Mouse (Mus musculus): Measurements from ENCODE around the gene St3gal5. TPM values are rescaled to one million over a fixed set of nuclear protein-coding genes. Genes with fewer than 3 reads are reported as not detected.

St3gal5 gene
- polyA plus RNA-seq, 1 experiment, result 22.3 TPM

DNA sequence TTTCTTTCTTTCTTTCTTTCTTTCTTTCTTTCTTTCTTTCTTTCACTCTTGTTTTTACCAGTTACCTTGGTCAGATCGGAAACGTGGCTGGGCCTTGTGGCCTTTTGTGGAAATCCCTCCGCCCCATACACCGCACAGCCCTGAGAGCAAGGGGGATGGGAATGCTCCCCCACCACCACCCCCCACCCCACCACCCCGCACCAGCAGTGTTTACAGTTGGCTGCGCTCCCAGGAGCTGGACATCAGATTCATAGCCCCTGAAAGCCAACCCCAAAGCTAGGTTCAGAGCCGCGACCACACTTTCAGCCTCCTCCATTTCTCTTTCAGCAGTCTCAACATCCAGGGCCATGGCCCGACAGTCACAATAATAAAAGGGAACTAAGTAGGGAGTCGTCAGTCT is 31.4 kb upstream of the St3gal5 start:
- H3K4me3 ChIP-seq (replicated peaks), result no peak overlapping the region
- no peaks in the 10 kb centered on the region; the same call in 1 of the 2 replicates for H3K4me1 ChIP-seq
- peaks cover 31% of the 10 kb centered on the region for H3K9me3 ChIP-seq
- TF ChIP-seq FLI1 (IDR thresholded peaks at IDR 0.05; ENCODE audit: low read length) (no peak), GATA1 (IDR thresholded peaks at IDR 0.05; ENCODE audit: borderline replicate concordance, low read length) (no peak)
- H3K36me3 ChIP-seq (replicated peaks; ENCODE audit: low read length), result no peaks in the 10 kb centered on the region
- H3K27me3 ChIP-seq (replicated peaks), result peaks cover 24% of the 10 kb centered on the region

- Histone ChIP-seq H3K9me3 (peaks cover 34% of the 10 kb centered on the region), H3K4me3 (replicated peaks) (no peak overlapping the region), H3K27me3 (replicated peaks) (peaks cover 25% of the 10 kb centered on the region), H3K4me1 (no peaks in the 10 kb centered on the region; the same call in 1 of the 2 replicates), H3K36me3 (replicated peaks; ENCODE audit: low read length) (no peaks in the 10 kb centered on the region)
- no peak for TF ChIP-seq GATA1 (IDR thresholded peaks at IDR 0.05; ENCODE audit: borderline replicate concordance, low read length)
Observed at GRCm38 (mm10) chr6:72068436-72068835, 29.0 kb upstream of the St3gal5 start.

- H3K36me3 ChIP-seq (replicated peaks; ENCODE audit: low read length), result no peaks in the 10 kb centered on the region
- peaks cover 37% of the 10 kb centered on the region for H3K9me3 ChIP-seq
- H3K4me1 ChIP-seq, result no peaks in the 10 kb centered on the region
- no peak for TF ChIP-seq GATA1 (IDR thresholded peaks at IDR 0.05; ENCODE audit: borderline replicate concordance, low read length)
- TF ChIP-seq FLI1 (IDR thresholded peaks at IDR 0.05; ENCODE audit: low read length), result no peak
- H3K27me3 ChIP-seq (replicated peaks), result peaks cover 43% of the 10 kb centered on the region
- no peak overlapping the region for H3K4me3 ChIP-seq (replicated peaks)
Observed at GRCm38 (mm10) chr6:72071281-72071870, 26.0 kb upstream of the St3gal5 start.

- Histone ChIP-seq H3K9me3 (peaks cover 47% of the 10 kb centered on the region), H3K36me3 (replicated peaks; ENCODE audit: low read length) (no peaks in the 10 kb centered on the region), H3K4me1 (no peaks in the 10 kb centered on the region), H3K27me3 (replicated peaks) (peaks cover 63% of the 10 kb centered on the region), H3K4me3 (replicated peaks) (no peak overlapping the region)
- no peak for TF ChIP-seq FLI1 (IDR thresholded peaks at IDR 0.05; ENCODE audit: low read length)
- no peak for TF ChIP-seq GATA1 (IDR thresholded peaks at IDR 0.05; ENCODE audit: borderline replicate concordance, low read length)
Observed at GRCm38 (mm10) chr6:72073781-72074180, 23.6 kb upstream of the St3gal5 start.

DNA sequence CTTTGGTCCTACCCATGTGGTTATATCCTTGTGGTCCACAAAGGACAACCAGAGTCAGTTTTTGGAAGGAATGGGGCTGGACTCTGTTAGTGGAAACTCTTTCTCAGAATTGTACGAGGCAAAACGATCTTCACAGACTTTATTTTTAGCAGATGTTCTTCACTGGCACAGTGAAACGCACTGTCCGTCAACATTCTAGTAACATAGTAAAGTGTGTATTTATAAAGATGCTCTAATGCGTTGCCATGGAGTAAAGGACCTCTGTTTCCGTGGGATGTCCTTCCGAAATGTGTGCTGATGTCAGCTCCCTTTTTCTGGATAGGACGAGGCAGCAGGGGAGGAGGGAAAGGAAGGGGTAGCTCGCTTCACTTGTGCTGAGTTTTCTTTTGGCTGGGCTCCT is 20.9 kb upstream of the St3gal5 start:
- Histone ChIP-seq H3K4me1 (no peaks in the 10 kb centered on the region), H3K27me3 (replicated peaks) (peaks cover 52% of the 10 kb centered on the region), H3K36me3 (replicated peaks; ENCODE audit: low read length) (no peaks in the 10 kb centered on the region), H3K4me3 (replicated peaks) (no peak overlapping the region), H3K9me3 (peaks cover 52% of the 10 kb centered on the region)
- no peak for TF ChIP-seq GATA1 (IDR thresholded peaks at IDR 0.05; ENCODE audit: borderline replicate concordance, low read length)
- no peak for TF ChIP-seq FLI1 (IDR thresholded peaks at IDR 0.05; ENCODE audit: low read length)

DNA sequence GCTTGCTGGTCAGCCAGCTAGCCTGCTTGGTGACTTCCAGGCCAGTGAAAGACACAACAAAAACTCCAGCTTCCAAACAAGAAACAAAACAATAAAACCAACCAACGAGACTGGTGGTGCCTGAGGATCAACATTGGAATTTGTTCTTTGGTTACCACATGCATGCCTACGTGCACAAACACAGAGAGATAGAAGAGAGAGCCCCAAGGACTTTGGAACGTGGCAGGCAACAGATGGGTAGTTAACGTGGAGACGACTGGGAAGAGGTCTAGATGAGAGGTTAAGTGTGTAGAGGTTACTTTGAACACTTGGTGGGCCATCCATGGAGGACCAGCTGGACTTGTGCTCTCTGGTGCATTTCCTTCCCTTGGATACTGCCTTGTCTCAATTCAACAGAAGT is 19.2 kb upstream of the St3gal5 start:
- Histone ChIP-seq H3K4me3 (replicated peaks) (no peak overlapping the region), H3K9me3 (peaks cover 67% of the 10 kb centered on the region), H3K36me3 (replicated peaks; ENCODE audit: low read length) (no peaks in the 10 kb centered on the region), H3K27me3 (replicated peaks) (peaks cover 61% of the 10 kb centered on the region), H3K4me1 (no peaks in the 10 kb centered on the region)
- TF ChIP-seq FLI1 (IDR thresholded peaks at IDR 0.05; ENCODE audit: low read length), result no peak
- TF ChIP-seq GATA1 (IDR thresholded peaks at IDR 0.05; ENCODE audit: borderline replicate concordance, low read length), result no peak

DNA sequence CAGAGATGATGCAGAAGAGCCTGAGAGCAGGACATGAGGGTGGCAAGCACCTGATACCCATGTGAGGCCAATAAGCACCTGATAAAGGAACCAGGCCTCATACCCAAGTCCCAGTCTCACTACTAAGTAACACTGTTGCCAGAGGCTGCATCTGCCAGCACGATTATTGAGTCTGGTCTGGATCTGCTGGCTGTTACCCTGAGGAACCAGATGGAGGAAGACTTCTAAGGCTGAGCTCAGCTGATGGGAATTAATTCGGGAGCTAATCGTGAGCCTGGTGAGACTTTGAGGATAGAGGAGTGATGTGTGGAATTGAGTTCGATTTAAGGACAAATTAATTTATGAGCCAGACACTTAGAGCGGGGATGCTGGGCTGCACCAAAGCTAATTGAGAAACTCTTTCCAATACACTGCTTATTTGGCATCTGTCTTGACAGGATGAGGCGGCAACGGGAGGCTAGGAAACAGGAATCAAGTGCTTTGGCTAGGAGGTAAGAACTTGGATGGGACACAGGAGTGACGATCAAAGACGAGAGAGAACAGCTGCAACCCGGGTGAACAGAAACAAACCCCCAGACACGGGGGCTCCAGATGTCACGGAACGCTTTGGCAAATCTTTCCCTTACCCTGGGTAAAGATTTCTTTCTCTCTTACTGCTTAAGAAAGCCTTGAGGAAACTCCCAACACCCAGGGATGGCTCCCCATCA is 15.9 kb upstream of the St3gal5 start:
- Histone ChIP-seq H3K4me3 (replicated peaks) (no peak overlapping the region), H3K9me3 (peaks cover 64% of the 10 kb centered on the region), H3K36me3 (replicated peaks; ENCODE audit: low read length) (no peaks in the 10 kb centered on the region), H3K4me1 (no peaks in the 10 kb centered on the region), H3K27me3 (replicated peaks) (peaks cover 48% of the 10 kb centered on the region)
- TF ChIP-seq GATA1 (IDR thresholded peaks at IDR 0.05; ENCODE audit: borderline replicate concordance, low read length) (no peak), FLI1 (IDR thresholded peaks at IDR 0.05; ENCODE audit: low read length) (no peak)

GRCm38 (mm10) chr6:72087402-72087801 is 10.0 kb upstream of the St3gal5 start:
- H3K9me3 ChIP-seq, result peaks cover 13% of the 10 kb centered on the region
- H3K36me3 ChIP-seq (replicated peaks; ENCODE audit: low read length), result no peaks in the 10 kb centered on the region
- no peak overlapping the region for H3K4me3 ChIP-seq (replicated peaks)
- peaks cover 14% of the 10 kb centered on the region for H3K4me1 ChIP-seq
- no peak for TF ChIP-seq GATA1 (IDR thresholded peaks at IDR 0.05; ENCODE audit: borderline replicate concordance, low read length)
- no peak for TF ChIP-seq FLI1 (IDR thresholded peaks at IDR 0.05; ENCODE audit: low read length)
- peaks cover 52% of the 10 kb centered on the region for H3K27me3 ChIP-seq (replicated peaks)

DNA sequence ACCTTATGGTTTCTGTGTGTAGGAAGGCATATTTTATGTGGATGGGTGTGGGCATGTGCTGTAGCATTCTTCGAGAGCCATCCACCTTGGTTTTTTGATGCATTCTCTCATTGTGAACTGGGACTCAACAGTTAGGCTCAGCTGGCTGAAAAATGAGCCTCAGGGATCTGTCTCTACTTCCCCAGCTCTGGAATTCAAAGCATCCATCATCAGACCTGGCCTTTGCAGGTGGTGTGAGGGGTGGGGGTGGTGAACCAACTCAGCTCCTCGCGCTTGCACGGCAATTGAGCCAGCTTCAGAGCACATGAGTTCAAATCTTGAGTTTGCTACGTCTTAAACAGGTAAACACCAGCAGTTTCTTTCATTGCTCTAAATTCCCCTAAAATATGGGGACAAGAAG is 7.5 kb upstream of the St3gal5 start:
- Histone ChIP-seq H3K4me1 (peaks cover 31% of the 10 kb centered on the region), H3K36me3 (replicated peaks; ENCODE audit: low read length) (no peaks in the 10 kb centered on the region), H3K9me3 (peaks cover 7% of the 10 kb centered on the region), H3K27me3 (replicated peaks) (peaks cover 46% of the 10 kb centered on the region), H3K4me3 (replicated peaks) (no peak overlapping the region)
- no peak for TF ChIP-seq FLI1 (IDR thresholded peaks at IDR 0.05; ENCODE audit: low read length)
- TF ChIP-seq GATA1 (IDR thresholded peaks at IDR 0.05; ENCODE audit: borderline replicate concordance, low read length), result no peak

- peaks cover 38% of the 10 kb centered on the region for H3K4me1 ChIP-seq
- peaks cover 7% of the 10 kb centered on the region for H3K9me3 ChIP-seq
- no peak for TF ChIP-seq GATA1 (IDR thresholded peaks at IDR 0.05; ENCODE audit: borderline replicate concordance, low read length)
- TF ChIP-seq FLI1 (IDR thresholded peaks at IDR 0.05; ENCODE audit: low read length), result no peak
- H3K27me3 ChIP-seq (replicated peaks), result peaks cover 43% of the 10 kb centered on the region
- no peaks in the 10 kb centered on the region for H3K36me3 ChIP-seq (replicated peaks; ENCODE audit: low read length)
- no peak overlapping the region for H3K4me3 ChIP-seq (replicated peaks)
Observed at GRCm38 (mm10) chr6:72091007-72091406, 6.4 kb upstream of the St3gal5 start.

All from megakaryocyte, embryonic 14.5 days (primary cell).